Mouse (Mus musculus) cerebellum, postnatal 10 days (tissue): Measurements from ENCODE around the gene Arid3b.

Source experiments
- DNase-seq, 2 experiments: peaks; one replicate each; pipeline ENCODE4 v3.0.0; 2021; ENCODE audit warnings: mixed read lengths in 2 of 2

The Arid3b gene

DNA sequence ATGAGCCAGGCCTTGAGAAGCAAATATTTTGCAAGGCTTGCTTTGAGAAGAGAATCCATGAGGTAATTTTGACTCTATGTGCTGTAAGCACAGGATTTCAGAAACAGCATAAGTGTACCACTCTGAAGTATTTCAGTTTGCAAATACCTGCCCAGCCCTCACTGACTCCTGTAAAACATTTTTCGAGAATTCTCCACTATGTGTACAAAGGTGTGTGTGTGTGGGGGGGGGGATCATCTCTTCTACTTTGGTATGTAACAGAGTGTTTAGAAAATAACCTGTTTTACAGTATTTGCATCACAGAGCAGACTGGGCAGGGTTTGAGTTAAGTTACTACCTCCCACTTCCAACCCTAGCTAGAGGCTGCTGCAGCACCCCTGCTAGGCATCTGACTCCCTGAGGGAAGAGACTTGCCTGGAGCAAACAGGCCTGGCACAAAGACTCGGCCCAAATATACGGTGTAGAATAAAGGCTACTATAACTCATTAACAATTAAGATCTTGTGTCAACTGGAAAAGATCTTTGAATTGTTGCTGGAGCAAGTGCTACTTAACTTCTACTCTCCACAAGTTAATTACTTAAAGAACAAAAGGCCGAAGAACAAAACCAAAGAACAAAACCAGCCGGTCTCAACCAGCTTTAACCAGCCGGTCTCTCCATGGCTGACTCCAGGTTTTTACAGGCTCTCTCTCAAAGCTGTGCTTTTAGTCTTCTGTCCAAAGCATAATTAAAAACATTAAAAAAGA, 6.6 kb downstream of the Arid3b start:
- no peak for DNase-seq

- DNase-seq: no peak
Observed at GRCm38 (mm10) chr9:57823397-57823796, 13.2 kb downstream of the Arid3b start.

DNA sequence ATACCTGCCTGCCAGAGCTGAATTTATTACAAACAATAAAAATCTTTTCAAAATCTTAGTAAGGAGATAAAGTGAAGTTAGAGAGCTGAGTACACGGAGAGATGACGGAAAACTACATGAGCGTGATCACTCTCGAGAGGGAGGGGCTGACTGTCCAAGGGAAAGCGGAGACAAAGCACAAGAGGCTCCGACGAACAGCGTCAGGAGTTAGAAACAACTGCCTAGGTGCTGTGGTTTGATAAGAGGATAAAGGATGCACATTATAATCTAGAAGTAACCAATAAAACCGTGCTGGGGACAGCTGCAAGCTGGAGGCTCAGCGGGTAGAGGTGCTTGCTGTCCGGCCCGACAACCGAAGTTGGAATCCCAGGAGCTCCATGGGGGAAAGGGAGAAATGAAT, 13.8 kb downstream of the Arid3b start:
- DNase-seq: no peak

DNA sequence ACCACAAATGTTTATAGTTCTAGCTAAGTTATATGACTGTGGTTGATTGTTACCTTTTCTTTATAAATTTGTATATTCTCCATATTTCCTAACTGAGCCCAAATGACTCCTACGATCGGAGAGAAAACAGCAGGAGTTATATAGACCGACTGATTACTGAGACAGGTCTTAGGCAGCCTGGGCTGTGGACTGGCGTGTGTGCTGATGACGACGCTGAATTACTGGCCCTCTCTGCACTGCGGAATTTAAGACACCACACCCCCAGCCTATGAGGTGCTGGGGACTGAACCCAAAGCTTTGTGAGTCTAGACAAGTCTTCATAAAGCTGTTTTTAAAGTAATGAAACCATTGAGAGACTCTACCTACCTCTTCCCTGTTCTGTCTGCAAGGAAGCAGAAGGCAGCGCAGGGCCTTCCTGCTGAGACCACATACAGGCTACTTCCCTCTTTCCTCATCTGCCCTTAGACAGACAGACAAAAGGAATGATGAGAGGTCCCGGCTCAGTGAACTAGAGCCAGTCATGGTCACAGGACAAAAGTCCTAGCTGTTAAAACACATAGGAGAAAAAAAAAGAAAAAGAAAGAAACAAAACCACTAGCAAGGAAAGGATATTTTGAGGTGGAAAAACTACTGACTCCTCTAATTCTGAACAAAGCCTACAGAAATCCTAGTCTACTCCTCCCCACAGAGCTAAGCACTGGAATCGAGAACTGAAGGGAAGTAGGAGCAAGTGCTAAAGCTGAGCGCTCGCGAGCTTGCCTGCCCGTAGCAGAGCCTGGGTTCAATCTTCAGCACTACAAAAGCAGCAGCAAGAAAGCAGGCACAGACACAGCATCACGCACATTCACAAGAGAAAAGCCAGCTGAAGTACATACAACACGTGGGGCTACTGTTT, 16.2 kb downstream of the Arid3b start:
- DNase-seq: no peak

- no peak for DNase-seq
Observed at GRCm38 (mm10) chr9:57817220-57817667, 19.3 kb downstream of the Arid3b start.

DNA sequence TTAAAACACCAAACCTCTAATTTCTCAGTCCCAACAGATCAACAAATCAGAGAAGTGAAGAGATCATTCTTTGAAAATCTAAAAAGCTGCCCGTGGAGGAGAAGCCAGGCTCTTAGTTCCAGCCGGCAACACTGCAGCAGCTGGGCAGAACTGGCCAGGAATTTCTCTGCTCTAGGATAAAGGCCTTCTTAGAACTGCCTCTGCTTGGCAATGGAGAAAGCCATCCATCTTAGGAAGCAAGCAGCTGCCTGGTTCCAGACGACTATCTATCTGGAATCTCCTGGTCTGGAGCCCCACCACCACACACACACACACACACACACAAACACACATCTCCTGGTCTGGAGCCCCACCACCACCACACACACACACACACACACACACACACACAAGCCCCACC, 21.7 kb downstream of the Arid3b start:
- no peak for DNase-seq

GRCm38 (mm10) chr9:57814014-57814413, 22.6 kb downstream of the Arid3b start:
- no peak for DNase-seq

GRCm38 (mm10) chr9:57811793-57812733, 24.5 kb downstream of the Arid3b start:
- DNase-seq: peak; percentile 23 to 28

- DNase-seq: no peak
Observed at GRCm38 (mm10) chr9:57810691-57811090, 25.9 kb downstream of the Arid3b start.

DNA sequence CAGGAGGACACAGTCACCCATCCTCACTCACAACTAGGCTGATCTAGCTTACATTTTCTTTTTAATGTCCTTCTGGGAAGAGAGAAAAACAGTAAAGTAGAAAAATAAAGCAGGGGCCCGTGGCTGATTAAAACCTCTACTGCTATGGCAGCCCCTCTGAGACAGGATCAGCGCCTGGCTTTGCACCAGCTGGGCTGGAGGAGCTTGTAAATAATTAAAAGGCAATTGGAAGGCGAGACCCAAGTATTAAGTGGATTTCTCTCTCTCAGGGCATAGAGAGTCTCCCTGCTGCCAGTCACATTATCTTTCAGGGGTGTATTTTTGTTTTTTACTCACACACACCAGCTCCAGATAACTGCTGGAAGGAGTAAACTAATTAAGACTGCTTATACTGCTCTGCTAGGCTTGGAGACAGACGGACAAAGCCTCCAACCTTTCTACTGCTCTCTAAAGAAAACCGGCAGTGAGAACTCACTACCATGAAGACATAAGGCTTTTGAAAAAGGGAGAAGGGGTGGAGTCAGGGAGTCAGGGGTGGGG, 27.8 kb downstream of the Arid3b start:
- no peak for DNase-seq

- no peak for DNase-seq
Observed at GRCm38 (mm10) chr9:57807174-57807651, 29.4 kb downstream of the Arid3b start.

DNA sequence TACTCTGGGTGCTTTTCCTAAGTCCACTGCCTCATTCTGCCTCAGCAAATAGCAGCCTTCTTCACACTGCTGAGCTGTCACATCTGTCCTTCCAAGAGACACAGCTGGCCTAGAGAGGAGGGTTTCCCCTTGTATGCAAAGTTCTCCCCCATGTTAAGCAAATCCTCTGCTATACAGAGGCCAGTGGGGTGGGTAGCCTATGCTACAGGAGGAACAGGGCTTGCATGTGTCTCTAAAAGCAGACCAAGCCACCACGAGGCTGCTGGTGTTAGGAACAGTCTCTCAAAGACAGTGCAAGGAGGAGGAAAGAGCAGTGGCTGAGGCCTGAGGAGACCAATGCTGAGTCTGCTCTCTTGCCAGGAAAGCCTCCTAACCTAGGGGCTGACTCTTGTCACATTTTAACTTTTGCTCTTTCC, 30.5 kb downstream of the Arid3b start:
- DNase-seq: no peak

DNA sequence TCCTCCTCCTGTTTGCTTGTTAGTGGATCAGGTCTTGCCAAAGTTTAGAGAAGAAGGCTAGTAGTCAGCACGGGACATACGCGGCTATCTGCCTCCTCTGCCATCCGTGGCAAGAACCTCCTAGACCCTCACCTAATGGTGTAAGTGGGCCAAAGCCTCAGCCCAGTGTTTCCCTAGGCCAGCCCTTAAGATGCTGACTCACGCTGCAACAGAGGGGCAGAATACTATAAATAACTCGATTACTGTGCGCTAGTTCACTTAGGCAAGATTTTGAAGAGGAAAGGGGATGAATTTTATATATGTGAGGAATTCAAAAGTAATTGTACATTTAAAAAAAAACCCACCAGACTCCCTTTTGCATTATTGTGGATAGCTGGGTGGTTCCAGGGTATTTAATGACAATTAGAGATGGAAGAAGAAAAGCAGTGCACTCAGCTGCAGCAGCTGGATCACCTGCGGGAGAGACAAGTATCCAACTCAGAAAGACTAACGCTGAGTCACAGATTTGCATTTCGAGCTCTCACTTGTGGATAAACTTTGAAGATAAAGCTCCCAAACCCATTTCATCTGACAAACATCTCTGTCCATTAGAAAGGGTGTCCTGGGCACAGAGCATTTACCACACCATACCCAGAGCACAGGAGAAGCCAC, 31.4 kb downstream of the Arid3b start:
- DNase-seq: no peak

- no peak for DNase-seq
Observed at GRCm38 (mm10) chr9:57803839-57804238, 32.8 kb downstream of the Arid3b start.

- no peak for DNase-seq
Observed at GRCm38 (mm10) chr9:57803047-57803446, 33.5 kb downstream of the Arid3b start.

- no peak for DNase-seq
Observed at GRCm38 (mm10) chr9:57800325-57800975, 36.1 kb downstream of the Arid3b start.

- no peak for DNase-seq
Observed at GRCm38 (mm10) chr9:57798725-57799253, 37.8 kb downstream of the Arid3b start.

DNA sequence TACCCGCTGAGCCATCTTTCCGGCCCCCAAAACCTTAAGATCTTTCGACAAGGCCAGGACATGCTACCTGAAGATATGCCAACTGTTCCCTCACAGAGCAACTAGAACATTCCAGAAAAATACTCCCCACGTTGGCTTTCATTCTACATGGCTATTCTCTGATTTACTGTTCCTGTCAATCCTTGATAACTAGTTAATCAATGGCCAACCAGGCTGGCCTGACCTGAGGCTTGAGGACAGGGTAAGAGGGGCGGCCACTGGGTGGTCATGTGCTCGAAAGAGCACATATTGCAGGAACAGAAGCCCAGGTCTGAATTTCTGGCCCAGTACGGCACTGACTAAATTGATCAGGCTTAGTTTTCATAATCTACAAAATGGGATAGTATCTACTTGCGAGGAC, 39.1 kb downstream of the Arid3b start:
- no peak for DNase-seq

DNA sequence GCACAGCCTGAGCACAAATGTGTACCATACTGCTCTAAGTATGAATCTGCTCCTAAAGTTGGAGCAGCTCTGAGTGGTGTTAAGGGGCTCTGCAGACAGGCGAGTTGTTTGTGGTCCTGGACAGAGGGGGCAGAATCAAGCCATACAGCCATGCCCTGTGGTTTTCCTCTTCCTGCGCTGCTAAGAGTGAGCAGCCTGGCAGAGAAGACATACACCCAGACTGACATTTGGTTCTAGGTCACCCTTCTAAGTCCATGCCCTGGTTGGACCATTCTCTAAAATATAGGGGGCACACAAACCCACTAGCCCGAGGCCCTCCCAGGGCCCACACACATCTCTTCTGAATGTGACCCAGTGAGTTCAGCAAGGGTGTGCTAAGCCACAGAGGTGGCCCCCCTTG, 46.9 kb downstream of the Arid3b start:
- no peak for DNase-seq

GRCm38 (mm10) chr9:57782656-57783055, 53.9 kb downstream of the Arid3b start:
- no peak for DNase-seq

- DNase-seq: peak; percentile 52 to 74
Observed at GRCm38 (mm10) chr9:57775736-57776135, 60.9 kb downstream of the Arid3b start.
